Mouse (Mus musculus) midbrain, embryonic 14.5 days (tissue): ENCODE data around the gene Spc25. TPM values are rescaled to one million over a fixed set of nuclear protein-coding genes. Genes with fewer than 3 reads are reported as not detected.

ENCODE experiments used
- ATAC-seq: fragments of 200-750 bp; cut with Nextera tagmentation; 2 replicates; pipeline ENCODE4 v1.8.0; 2017; ENCODE audit warnings: moderate number of reproducible peaks, moderate library complexity; ENCODE audit not compliant: low FRiP score, low TSS enrichment
- DNase-seq: peaks from one replicate; pipeline ENCODE4 v3.0.0-alpha.2; 2015
- H3K27ac ChIP-seq: fragments of 300-500 bp; sonication (generic); replicated peaks from 2 replicates; pipeline ENCODE4 v1.5.1; 2014; ENCODE audit warnings: mild to moderate bottlenecking, low read depth, low read length, moderate library complexity
- H3K27me3 ChIP-seq: fragments of 300-500 bp; sonication (generic); 2 replicates; pipeline ENCODE4 v1.6.1; 2014; ENCODE audit warnings: low read length, control low read depth, mixed read lengths; ENCODE audit not compliant: control insufficient read depth, insufficient read depth
- H3K36me3 ChIP-seq: fragments of 300-500 bp; sonication (generic); 2 replicates; pipeline ENCODE4 v1.6.1; 2014; ENCODE audit warnings: low read length, control low read depth; ENCODE audit not compliant: control insufficient read depth, insufficient read depth
- H3K4me1 ChIP-seq: fragments of 300-500 bp; sonication (generic); 2 replicates; pipeline ENCODE4 v1.6.1; 2014; ENCODE audit warnings: mild to moderate bottlenecking, antibody characterized with exemption, low read length, control low read depth; ENCODE audit not compliant: control insufficient read depth, insufficient read depth
- H3K4me2 ChIP-seq: fragments of 300-500 bp; sonication (generic); 2 replicates; pipeline ENCODE4 v1.6.1; 2014; ENCODE audit warnings: mild to moderate bottlenecking, low read length, moderate library complexity
- H3K4me3 ChIP-seq: fragments of 300-500 bp; sonication (generic); replicated peaks from 2 replicates; pipeline ENCODE4 v1.5.1; 2014; ENCODE audit warnings: low read depth, low read length
- H3K9ac ChIP-seq: fragments of 300-500 bp; sonication (generic); replicated peaks from 2 replicates; pipeline ENCODE4 v1.6.1; 2014; ENCODE audit warnings: mild to moderate bottlenecking, low read length, moderate library complexity
- H3K9me3 ChIP-seq: fragments of 300-500 bp; sonication (generic); 2 replicates; pipeline ENCODE4 v1.6.1; 2016; ENCODE audit warnings: low read length, control low read depth, mixed read lengths; ENCODE audit not compliant: control insufficient read depth
- WGBS: fragments of 180-500 bp; shearing (Covaris S2); extraction: QIAGEN DNeasy Blood & Tissue Kit; methylation state at CpG from one replicate; pipeline ENCODE4 v1.1.7; 2014; 5-methylcytosine and 5-hydroxymethylcytosine counted together
- polyA plus RNA-seq: library from polyadenylated mRNA; unstranded; fragments of >200 nt; fragmentation: Nextera tagmentation; extraction: Ambion mirVana; gene quantifications from 2 replicates; pipeline ENCODE4 v1.2.1, GENCODE M21; 2014

Gene Spc25
- polyA plus RNA-seq, 1 experiment from 2014 or later = 49.9 TPM

DNA sequence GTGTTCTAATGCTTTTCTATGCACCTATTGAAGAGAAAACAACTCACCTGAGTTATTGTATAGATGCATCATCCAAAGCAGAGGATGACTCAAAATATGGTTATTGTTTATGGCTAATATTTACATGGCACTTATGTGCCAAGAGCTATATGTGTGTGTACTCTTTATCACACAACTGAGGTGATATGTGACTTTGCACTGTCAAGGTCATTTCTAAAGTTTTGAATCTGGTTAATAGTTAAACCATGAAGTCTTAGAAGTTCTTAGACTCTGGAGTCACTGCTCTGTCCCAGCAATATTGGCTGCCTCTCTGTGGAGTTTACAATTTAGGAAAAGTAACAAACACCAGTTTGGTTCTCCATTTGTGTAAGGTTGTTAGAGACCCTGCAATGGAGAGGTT, 47.1 kb downstream of the Spc25 start:
- Histone ChIP-seq H3K4me2 (no peak overlapping the region), H3K36me3 (no peaks in the 10 kb centered on the region)
- ATAC-seq = no peak

DNA sequence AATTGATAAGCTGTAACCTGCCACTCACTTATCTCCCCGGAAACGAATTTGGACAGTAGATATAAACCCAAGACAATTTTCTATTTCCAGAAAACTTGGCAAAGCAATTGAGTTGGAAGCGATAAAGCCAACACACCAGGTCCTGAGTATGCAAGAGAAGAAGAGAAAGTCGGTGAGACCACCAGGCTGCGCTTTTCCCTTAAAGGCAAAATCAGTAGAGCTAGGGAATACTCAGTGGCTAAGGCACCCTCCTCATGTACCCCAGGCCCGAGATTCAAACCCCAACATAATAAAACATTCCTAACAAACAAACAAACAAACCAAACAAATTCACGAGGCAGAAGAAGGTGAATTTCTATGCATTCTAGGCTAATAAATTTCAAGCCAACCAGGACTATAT, 49.7 kb downstream of the Spc25 start:
- WGBS = 73% methylated on average over 7 of the region's 7 CpGs
- Histone ChIP-seq H3K4me2 (no peak overlapping the region), H3K9me3 (no peaks in the 10 kb centered on the region), H3K4me1 (no peaks in the 10 kb centered on the region), H3K36me3 (no peaks in the 10 kb centered on the region), H3K4me3 (no peak overlapping the region), H3K9ac (no peak overlapping the region), H3K27me3 (no peaks in the 10 kb centered on the region), H3K27ac (no peak overlapping the region)
- ATAC-seq (no peak), DNase-seq (no peak)

More for the DNA sequence above, 47.1 kb downstream of the Spc25 start:
- H3K27ac ChIP-seq = no peak overlapping the region
- no peak for DNase-seq
- H3K27me3 ChIP-seq = no peaks in the 10 kb centered on the region
- no peak overlapping the region for H3K4me3 ChIP-seq
- no peak overlapping the region for H3K9ac ChIP-seq
- no peaks in the 10 kb centered on the region for H3K4me1 ChIP-seq
- H3K9me3 ChIP-seq = no peaks in the 10 kb centered on the region

DNA sequence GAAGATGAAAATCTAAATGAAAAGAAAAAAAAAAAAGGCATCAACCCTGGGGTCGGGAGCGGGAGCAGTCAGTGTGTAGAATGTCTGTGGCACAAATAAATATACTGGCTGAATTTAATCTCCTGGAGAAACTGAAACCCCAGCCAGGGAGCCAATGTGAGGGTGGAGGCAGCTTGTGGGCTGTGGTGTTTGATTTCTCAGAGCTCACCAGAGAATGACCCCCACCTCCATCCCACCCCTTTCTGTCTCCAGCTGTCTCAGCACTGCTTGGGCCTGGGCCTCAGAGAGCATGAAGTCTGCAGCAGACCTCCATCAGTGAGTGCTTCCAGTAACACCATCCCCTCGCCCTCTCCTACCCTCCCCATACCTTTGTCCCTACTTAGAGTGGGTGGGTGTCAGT, 50.1 kb downstream of the Spc25 start:
- no peaks in the 10 kb centered on the region for H3K27me3 ChIP-seq
- H3K4me1 ChIP-seq = no peaks in the 10 kb centered on the region
- H3K27ac ChIP-seq = no peak overlapping the region
- 63% methylated on average over 3 of the region's 3 CpGs for WGBS
- H3K36me3 ChIP-seq = no peaks in the 10 kb centered on the region
- ATAC-seq (no peak), DNase-seq (no peak)
- H3K4me2 ChIP-seq = no peak overlapping the region
- no peaks in the 10 kb centered on the region for H3K9me3 ChIP-seq
- H3K4me3 ChIP-seq = no peak overlapping the region
- no peak overlapping the region for H3K9ac ChIP-seq

DNA sequence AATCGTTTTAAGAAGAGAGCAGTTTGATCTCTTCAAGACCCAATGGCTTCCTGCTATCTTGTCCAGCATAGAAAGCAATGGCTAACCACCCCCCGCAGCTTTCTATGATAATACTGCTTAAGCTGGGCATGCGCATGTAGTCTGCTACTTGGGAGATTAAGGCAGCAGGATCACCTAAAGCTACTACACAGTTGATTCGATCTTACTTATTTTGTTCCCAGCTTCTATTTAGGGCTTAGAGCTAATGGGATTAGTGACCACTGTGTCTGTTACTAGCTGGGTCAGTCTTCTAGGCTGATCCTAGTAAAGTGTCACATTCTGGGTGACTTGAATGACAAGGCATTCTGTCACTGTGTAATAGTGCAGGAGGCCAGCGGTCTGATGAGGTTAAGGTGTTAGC, 55.2 kb downstream of the Spc25 start:
- DNase-seq (peak; percentile 33), ATAC-seq (no peak)
- H3K4me1 ChIP-seq = no peaks in the 10 kb centered on the region
- no peaks in the 10 kb centered on the region for H3K27me3 ChIP-seq
- H3K4me3 ChIP-seq = no peak overlapping the region
- no peak overlapping the region for H3K27ac ChIP-seq
- 21% methylated on average over 5 of the region's 5 CpGs for WGBS
- H3K36me3 ChIP-seq = no peaks in the 10 kb centered on the region
- H3K4me2 ChIP-seq = no peak overlapping the region
- no peaks in the 10 kb centered on the region for H3K9me3 ChIP-seq
- H3K9ac ChIP-seq = no peak overlapping the region

DNA sequence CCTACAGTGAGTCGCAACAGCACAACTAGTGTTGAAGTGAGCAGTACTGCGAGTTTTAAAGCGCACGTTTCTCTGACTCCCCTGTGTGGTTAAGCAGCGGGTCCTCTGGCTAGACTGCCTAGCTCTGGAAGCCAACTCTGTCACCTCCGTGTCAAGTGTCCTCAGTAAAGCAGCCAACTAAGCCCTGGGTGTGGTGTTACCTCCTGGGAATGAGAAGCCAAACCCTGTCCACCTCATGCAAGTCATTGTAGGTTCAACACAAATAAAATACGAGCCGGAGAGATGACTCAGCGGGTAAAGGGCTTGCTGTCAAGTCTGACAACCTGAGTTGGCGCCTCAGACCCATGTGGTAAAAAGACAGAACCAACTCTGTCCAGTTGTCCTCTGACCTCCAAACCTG, 56.8 kb downstream of the Spc25 start:
- H3K36me3 ChIP-seq = no peaks in the 10 kb centered on the region
- ATAC-seq = no peak
- H3K27ac ChIP-seq = no peak overlapping the region
- no peaks in the 10 kb centered on the region for H3K9me3 ChIP-seq
- H3K4me1 ChIP-seq = no peaks in the 10 kb centered on the region
- DNase-seq = no peak
- 91% methylated on average over 10 of the region's 10 CpGs for WGBS
- no peaks in the 10 kb centered on the region for H3K27me3 ChIP-seq
- H3K4me2 ChIP-seq = no peak overlapping the region
- H3K9ac ChIP-seq = no peak overlapping the region
- H3K4me3 ChIP-seq = no peak overlapping the region

DNA sequence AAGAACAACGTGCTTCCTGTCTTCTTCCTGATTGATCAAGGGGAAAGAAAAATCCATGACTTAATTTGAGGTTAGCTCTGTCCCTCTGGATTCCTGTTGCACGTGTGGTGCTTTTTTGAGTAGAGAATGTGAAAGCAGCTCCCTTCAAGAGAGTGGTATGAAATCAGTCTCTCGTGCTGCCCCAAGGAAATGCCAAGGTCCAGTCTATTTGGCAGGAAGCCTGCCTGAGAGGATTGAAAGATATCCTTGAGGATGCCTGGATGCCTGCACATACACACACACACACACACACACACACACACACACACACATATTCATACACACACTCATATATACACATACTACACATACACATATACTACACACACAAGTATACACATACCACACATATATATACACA, 57.3 kb downstream of the Spc25 start:
- 70% methylated on average over 3 of the region's 3 CpGs for WGBS
- Histone ChIP-seq H3K9ac (no peak overlapping the region), H3K4me3 (no peak overlapping the region), H3K4me1 (no peaks in the 10 kb centered on the region), H3K27me3 (no peaks in the 10 kb centered on the region), H3K9me3 (no peaks in the 10 kb centered on the region), H3K4me2 (no peak overlapping the region), H3K36me3 (no peaks in the 10 kb centered on the region), H3K27ac (no peak overlapping the region)
- DNase-seq (no peak), ATAC-seq (no peak)

Other genes starting within 250 kb of the Spc25 start
- 0.94 and 1.4 TPM in 2 replicates for gene Nostrin, start 70.4 kb downstream of the Spc25 start, polyA plus RNA-seq
- gene G6pc2, start 4.9 kb upstream of the Spc25 start, polyA plus RNA-seq = 0.20 and 0.28 TPM in 2 replicates
- not detected in 2 replicates for gene Abcb11, start 136.4 kb upstream of the Spc25 start, polyA plus RNA-seq
- gene Dhrs9, start 174.3 kb upstream of the Spc25 start, polyA plus RNA-seq = not detected in 2 replicates